Mouse (Mus musculus) lung, adult 18-20 months (tissue): Measurements from ENCODE around the gene AY074887.

Experiments
- DNase-seq, 2 experiments: peaks; one replicate each; pipeline ENCODE4 v3.0.0; 2022; ENCODE audit warnings: mixed read lengths in 2 of 2

Gene AY074887

GRCm38 (mm10) chr9:54915576-54915975 lies 35.2 kb downstream of the AY074887 start:
- DNase-seq: no peak

- peak in 1 of 2 experiments; percentile 19 for DNase-seq
Measured at GRCm38 (mm10) chr9:54909446-54909845, 41.4 kb downstream of the AY074887 start.
